Mouse (Mus musculus) olfactory bulb, adult 2 months (tissue): Measurements from ENCODE around the gene Gpr84.

Source experiments
- CTCF ChIP-seq: fragments of 200-500 bp; IDR thresholded peaks from 2 replicates; pipeline ENCODE4 v1.5.1; 2012; ENCODE audit warnings: low read depth, mild to moderate bottlenecking, low read length, moderate library complexity; ENCODE audit not compliant: insufficient read depth
- POLR2A ChIP-seq: fragments of 200-500 bp; IDR thresholded peaks from 2 replicates; pipeline ENCODE4 v1.6.1; 2012; ENCODE audit warnings: mild to moderate bottlenecking, low read depth, low read length, moderate library complexity; ENCODE audit not compliant: insufficient read depth

DNA sequence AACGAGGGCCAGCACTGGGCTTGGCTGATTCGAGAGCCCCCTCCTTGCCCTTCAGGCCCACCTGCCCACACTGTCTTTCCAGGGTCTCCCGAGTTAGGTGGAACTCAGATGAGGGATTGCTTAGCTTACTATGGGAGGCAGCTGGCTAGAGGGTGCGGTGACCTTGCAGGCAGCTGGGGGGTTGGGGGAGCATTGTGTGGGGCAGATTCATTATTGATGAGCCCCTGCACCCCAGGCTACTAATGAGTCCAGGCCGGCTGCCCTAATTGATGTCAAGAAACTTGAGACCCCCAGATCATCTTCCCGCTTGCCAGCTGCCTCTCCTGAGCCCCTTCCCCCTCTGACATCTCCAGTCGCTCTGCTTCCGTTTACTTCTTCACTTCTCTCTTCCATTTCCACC, 31.1 kb upstream of the Gpr84 start:
- TF ChIP-seq CTCF (no peak), POLR2A (no peak)
